Mouse (Mus musculus) right cerebral cortex, postnatal 10 days (tissue): ENCODE data around the gene Nefh.

Source experiments
- DNase-seq, 2 experiments: peaks; one replicate each; pipeline ENCODE4 v3.0.0; 2021; ENCODE audit warnings: low spot score in 2 of 2

Gene Nefh

DNA sequence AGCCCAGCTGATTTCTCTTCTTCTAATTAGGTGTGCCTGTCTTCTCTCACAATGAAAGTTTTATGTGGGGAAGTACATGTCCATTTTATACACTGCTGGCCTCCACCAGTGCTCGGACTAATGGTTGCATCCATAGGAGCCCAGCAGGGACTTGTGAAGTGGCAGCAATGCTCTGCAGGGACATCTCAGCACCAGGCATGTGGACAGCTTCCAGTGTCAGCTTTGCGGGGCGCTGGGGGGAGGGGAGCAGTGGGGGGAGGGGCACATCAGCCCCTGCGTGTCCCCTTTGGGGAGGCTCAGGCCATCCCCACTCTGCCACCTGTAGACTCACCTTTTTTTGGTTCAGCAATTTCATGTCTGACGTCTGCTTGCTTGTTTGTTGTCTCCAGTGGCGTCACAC, 5.5 kb upstream of the Nefh start:
- no peak for DNase-seq

DNA sequence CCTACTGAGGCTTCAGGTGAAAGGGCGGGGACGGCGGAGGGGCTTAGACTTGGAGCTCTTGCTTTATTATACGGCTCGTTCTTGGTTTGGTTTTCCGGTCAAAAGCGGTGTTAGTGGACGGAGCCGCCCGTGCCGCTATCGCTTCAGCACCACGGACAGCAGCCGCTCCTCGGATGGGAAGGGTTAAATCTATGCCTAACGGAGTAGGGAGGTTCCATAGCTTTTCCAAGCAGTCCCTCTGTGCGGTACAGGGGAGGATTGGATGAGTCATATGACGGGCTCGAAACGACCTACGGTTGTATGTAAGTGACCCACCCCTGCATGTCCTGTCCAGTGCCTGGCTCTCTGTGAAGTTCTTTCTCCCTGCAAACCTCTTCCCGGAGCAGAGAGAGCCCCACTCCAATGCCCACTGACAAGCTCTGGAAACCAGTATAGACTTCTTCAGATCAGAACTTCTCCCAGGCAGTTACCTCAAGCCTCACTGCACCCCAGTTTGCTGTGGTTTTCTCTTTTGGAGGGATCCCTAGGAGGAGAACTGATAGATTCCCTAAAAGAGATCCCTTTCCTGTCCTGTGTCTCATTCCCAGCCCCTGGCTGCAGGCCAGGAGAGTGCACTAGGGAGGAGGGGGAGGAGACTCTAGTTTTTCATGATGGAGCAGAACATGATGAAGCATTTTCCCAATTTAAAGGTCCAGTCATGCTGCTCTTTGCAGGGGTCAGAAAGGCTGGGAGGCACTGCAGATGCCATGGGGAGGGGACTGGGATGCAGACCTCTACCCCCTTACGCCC, 1.6 kb upstream of the Nefh start:
- peak; percentile 55 to 56 for DNase-seq

GRCm38 (mm10) chr11:4948792-4949191, 928 bp upstream of the Nefh start:
- no peak for DNase-seq

GRCm38 (mm10) chr11:4946947-4947812, 684 bp downstream of the Nefh start:
- DNase-seq = peak; percentile 93 to 95

- peak; percentile 37 to 53 for DNase-seq
Observed at GRCm38 (mm10) chr11:4946530-4946929, 1.3 kb downstream of the Nefh start.

- no peak for DNase-seq
Observed at GRCm38 (mm10) chr11:4936243-4936642, 11.6 kb downstream of the Nefh start.

GRCm38 (mm10) chr11:4931009-4931601, 16.8 kb downstream of the Nefh start:
- peak in 1 of 2 experiments; percentile 51 for DNase-seq

- no peak for DNase-seq
Observed at GRCm38 (mm10) chr11:4927224-4927623, 20.6 kb downstream of the Nefh start.

- DNase-seq = no peak
Observed at GRCm38 (mm10) chr11:4921751-4922150, 26.1 kb downstream of the Nefh start.

DNA sequence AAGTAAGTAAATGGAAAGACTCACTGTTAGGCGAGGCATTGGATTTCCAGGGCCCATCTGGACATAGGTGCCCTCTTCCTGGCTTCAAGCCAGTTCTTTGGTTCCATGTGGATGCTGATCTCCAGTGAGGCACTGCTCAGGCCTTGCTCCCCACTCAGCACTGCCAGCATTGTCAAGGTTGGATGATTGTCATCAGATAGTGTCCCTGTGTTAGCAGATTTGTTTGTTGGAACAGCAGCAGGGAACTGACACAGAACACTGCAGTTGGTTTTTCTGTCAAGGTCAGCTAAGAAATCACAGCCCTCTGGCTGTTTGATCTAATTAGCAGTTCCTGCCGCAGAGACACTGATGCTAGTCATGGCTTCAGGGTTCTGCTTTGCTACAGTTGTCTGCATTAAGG, 26.6 kb downstream of the Nefh start:
- DNase-seq = no peak

DNA sequence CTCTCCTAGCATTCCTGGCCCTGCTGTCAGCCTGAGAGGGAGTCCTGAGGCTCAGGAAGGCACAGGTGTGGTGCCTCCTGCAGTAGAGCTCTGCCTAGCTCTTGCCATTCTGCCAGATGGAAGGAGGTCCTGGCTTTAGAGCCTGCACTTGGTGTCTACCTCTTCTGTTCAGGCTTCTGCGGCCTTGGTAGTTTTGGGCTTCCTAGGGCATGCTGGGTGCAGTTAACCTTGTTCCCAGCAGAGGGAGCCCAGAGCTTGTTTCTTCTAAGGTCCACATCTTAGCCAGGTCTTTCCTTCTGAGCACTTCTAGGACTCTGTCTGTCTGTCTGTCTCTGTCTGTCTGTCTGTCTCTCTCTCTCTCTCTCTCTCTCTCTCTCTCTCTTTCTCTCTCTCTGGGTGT, 31.8 kb downstream of the Nefh start:
- peak; percentile 60 to 77 for DNase-seq

DNA sequence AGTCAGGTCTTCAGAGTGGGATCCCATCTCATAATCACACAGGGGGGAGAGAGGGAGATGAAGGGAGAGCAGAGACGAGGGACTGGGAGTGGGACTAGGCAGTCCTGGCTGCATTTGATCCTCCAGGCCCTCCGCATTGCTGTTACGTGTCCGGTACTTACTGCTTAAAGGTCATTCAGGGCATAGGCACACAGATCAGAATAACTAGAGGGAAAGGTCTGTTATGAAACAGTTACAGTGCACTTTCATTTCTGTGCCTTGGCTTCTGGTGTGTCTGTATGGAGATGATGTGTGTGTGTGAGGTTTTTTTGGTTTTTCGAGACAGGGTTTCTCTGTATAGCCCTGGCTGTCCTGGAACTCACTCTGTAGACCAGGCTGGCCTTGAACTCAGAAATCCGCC, 41.6 kb downstream of the Nefh start:
- no peak for DNase-seq

DNA sequence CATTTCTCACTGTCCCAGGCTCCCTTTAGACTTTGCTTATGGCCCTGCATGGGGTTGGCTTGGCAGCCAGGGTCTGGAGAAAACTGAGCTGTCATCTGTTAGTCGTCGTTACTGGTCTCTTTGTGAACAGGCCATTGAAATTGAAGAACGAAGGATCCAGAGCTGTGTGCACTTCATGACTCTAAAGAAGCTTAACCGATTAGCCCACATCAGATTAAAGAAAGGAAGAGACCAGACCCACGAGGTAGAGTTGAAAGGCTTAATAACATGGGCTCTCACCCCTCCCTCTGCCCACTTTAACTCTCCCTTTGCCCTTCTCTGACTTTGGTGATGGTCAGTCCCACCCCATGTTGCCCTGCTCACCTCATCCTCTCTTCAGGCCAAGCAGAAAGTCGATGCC, 45.9 kb downstream of the Nefh start:
- DNase-seq = no peak

DNA sequence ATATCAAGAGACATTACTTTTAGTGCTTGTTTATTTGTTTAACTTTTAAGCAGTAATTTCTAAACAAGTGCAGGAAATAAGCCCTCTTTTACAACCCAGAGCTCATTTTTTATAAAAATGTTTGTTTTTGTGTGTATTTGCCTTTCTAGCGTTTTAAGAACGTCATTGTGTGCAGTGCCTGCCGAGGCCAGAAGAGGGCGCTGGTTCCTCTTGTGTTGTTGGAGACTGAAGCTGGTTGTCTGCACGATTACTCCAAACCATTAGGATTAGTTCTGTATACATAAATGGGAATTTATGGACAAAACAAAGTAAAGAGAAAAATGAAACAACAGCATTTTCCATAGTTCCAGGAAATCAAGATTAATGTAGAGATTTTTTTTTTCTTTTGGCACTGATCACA, 47.4 kb downstream of the Nefh start:
- no peak for DNase-seq

- peak; percentile 90 to 92 for DNase-seq
Observed at GRCm38 (mm10) chr11:4894848-4895816, 52.7 kb downstream of the Nefh start, which contains the start of gene Thoc5. Gene Thoc5 (plus strand): TSS chr11:4895320.
